Mouse (Mus musculus): ENCODE measurements around the gene Sprtn. TPM values are rescaled to one million over a fixed set of nuclear protein-coding genes. Genes with fewer than 3 reads are reported as not detected.

Gene Sprtn
- total and polyA plus RNA-seq, 3 experiments: 27.2 to 31.8 TPM; not detected in 1

DNA sequence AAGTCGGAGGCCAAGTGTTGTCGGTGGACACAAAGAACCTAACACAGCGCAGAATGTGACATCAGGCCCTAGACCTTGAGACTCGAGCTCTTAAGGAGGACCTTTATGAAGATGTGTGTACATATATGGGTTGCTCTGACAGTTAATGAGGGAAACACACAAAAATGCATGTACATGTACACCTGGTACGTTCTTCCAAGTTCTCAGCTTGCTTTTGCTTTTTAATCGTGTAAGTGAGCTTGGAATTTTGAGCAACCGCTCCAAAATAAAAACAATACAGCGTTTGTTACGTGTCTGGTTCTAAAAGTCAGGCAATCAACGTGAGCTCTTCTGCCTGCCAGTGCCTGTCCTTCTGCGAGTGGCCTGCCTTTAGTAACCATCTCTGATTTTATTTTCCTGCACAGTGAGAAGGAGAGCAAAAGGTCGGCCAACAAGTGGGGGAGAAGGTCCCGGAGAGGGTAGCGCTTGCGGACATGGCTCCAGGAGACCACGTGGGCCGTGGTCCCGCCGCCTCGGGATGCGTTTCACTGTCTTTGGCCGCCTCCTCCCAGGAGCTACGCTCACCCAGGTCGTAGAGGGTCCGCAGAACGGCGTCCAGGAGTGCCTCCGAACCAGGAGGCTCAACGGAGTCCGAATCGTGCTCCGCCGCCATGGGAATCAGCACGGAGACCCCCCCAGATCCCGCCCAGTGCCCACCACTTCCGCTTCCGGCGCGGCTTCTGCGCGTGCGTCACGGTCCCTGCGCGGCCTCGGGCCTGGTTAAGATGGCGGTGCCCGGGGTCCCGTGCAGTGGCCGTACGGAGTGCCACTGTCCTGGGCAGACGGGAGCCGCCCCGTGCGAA is 35.1 kb upstream of the Sprtn start, which contains the start of the genes Gnpat and 2810004N23Rik (continued):
- TF ChIP-seq GATA1 (IDR thresholded peaks at IDR 0.05; ENCODE audit: low read depth, low read length) (no peak), CTCF (IDR thresholded peaks at IDR 0.05 in 2 of 3, conservative IDR thresholded peaks at IDR 0.05 in 1 of 3; ENCODE audit: control insufficient read depth in 1 of 3, insufficient read depth in 1 of 3, low read depth in 2 of 3, low read length in 3 of 3, poor library complexity in 1 of 3, severe bottlenecking in 1 of 3) (no peak), MYB (IDR thresholded peaks at IDR 0.05; ENCODE audit: low read depth, low read length) (no peak), BHLHE40 (IDR thresholded peaks at IDR 0.05; ENCODE audit: borderline replicate concordance, low read depth, low read length) (peak; percentile 60; the same call in 1 of the 2 replicates), POLR2AphosphoS2 (IDR thresholded peaks at IDR 0.05; ENCODE audit: low read length) (peak; percentile 75), MAFK (IDR thresholded peaks at IDR 0.05; ENCODE audit: borderline replicate concordance, low read depth, low read length) (no peak), GABPA (IDR thresholded peaks at IDR 0.05; ENCODE audit: low read depth, low read length) (no peak), TCF12 (IDR thresholded peaks at IDR 0.05; ENCODE audit: low read depth, low read length) (peak; percentile 80), SMC3 (IDR thresholded peaks at IDR 0.05; ENCODE audit: low read depth, low read length) (no peak), ZC3H11A (IDR thresholded peaks at IDR 0.05; ENCODE audit: low read depth, low read length) (no peak), UBTF (IDR thresholded peaks at IDR 0.05; ENCODE audit: borderline replicate concordance, insufficient read depth, low read depth, low read length) (no peak), TAL1 (IDR thresholded peaks at IDR 0.05; ENCODE audit: low read length) (no peak), JUND (IDR thresholded peaks at IDR 0.05; ENCODE audit: low read depth, low read length) (no peak), RCOR1 (IDR thresholded peaks at IDR 0.05; ENCODE audit: low read depth, low read length) (no peak), USF2 (IDR thresholded peaks at IDR 0.05; ENCODE audit: borderline replicate concordance in 1 of 2, insufficient read depth in 1 of 2, low read depth in 1 of 2, low read length in 2 of 2) (no peak), CHD1 (IDR thresholded peaks at IDR 0.05; ENCODE audit: low read depth, low read length) (no peak; the same call in 1 of the 2 replicates)

DNA sequence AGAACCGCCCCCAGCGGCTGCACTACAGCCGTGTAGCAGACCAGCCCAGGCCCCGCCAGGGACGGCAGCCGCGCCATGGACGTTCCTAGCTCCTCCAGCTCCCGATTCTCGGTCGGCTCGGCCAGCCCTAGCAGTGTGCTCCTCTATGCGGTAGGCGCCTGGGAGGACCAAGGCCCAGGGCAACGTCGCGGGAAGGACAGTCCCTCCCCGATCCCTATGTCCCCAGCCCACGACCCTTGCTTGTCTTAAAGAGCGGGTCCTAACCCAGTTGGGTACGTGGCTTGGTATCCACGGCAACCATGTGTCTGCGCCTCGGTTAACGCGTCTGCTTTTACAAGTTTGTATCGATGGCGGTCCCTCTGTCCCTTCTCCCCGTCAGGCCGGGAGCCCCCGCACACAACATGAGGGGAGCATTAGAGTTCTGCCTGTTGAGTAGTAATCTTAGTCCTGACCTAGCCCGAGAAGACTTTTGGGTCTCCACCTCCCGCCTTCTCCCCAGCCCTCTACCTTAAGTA is 34.5 kb upstream of the Sprtn start:
- Histone ChIP-seq H3K4me3 (ENCODE audit: control insufficient read depth in 1 of 2, insufficient read depth in 1 of 2, low read depth in 2 of 2, low read length in 2 of 2) (peak overlapping the region; percentile 81 to 96), H3K27me3 (ENCODE audit: control insufficient read depth in 1 of 2, insufficient read depth in 2 of 2, low read length in 2 of 2) (no peaks in the 10 kb centered on the region), H3K9me3 (replicated peaks; ENCODE audit: insufficient read depth, low read length) (no peaks in the 10 kb centered on the region), H3K9ac (ENCODE audit: control insufficient read depth, low read depth, low read length, poor library complexity, severe bottlenecking) (peak overlapping the region; percentile 97), H3K27ac (ENCODE audit: control insufficient read depth, low read depth, low read length) (peak overlapping the region; percentile 70), H3K4me1 (ENCODE audit: control insufficient read depth in 1 of 2, insufficient read depth in 2 of 2, low read length in 2 of 2) (peaks cover 26 to 44% of the 10 kb centered on the region in 2 experiments), H3K36me3 (ENCODE audit: control insufficient read depth in 1 of 2, insufficient read depth in 2 of 2, low read length in 2 of 2) (peaks cover 4 to 45% of the 10 kb centered on the region in 2 experiments; a peak in 3 of 4 replicates), H3K79me2 (ENCODE audit: control insufficient read depth, insufficient read depth, low read length, poor library complexity) (peaks cover 71% of the 10 kb centered on the region)
- TF ChIP-seq HCFC1 (IDR thresholded peaks at IDR 0.05; ENCODE audit: low read depth, low read length) (no peak; the same call in 1 of the 2 replicates), RCOR1 (IDR thresholded peaks at IDR 0.05; ENCODE audit: low read depth, low read length) (no peak), SIN3A (IDR thresholded peaks at IDR 0.05; ENCODE audit: low read length) (peak; percentile 25), POLR2A (IDR thresholded peaks at IDR 0.05; ENCODE audit: control insufficient read depth in 1 of 2, insufficient read depth in 1 of 2, low read depth in 1 of 2, low read length in 2 of 2, poor library complexity in 1 of 2) (peak in 1 of 2 experiments; percentile 78; a peak in 1 of 4 replicates), KAT2A (conservative IDR thresholded peaks at IDR 0.05; ENCODE audit: low read depth, low read length) (0 out of 2 replicates have a peak, but pooled peaks have one; percentile 3), ZMIZ1 (IDR thresholded peaks at IDR 0.05; ENCODE audit: low read depth, low read length) (no peak)
- DNase-seq (ENCODE audit: low read depth, low spot score): no peak

Data from MEL (cell line).